Mouse (Mus musculus) kidney, adult 2 months (tissue): ENCODE data around the gene Cnga4. TPM values are rescaled to one million over a fixed set of nuclear protein-coding genes. Genes with fewer than 3 reads are reported as not detected.
"Not testable (repeated sequence)": the region's sequence is repeated elsewhere in the genome, so short reads cannot be mapped to it uniquely, and the experiment has no call there.

Experiments
- DNase-seq: peaks from one replicate; pipeline ENCODE4 v3.0.0; 2021
- H3K27ac ChIP-seq: fragments of 200-500 bp; 2 replicates; pipeline ENCODE4 v1.5.1; 2012; ENCODE audit warnings: low read depth, low read length, control low read depth, inconsistent platforms; ENCODE audit not compliant: insufficient read depth
- H3K27me3 ChIP-seq: fragments of 200-500 bp; replicated peaks from 2 replicates; pipeline ENCODE4 v1.6.1; 2012; ENCODE audit warnings: mild to moderate bottlenecking, moderate library complexity, low read length, inconsistent platforms; ENCODE audit not compliant: control insufficient read depth, insufficient read depth
- H3K36me3 ChIP-seq: fragments of 200-500 bp; 2 replicates; pipeline ENCODE4 v1.6.1; 2012; ENCODE audit warnings: mild to moderate bottlenecking, moderate library complexity, low read length, inconsistent platforms; ENCODE audit not compliant: control insufficient read depth, insufficient read depth
- H3K4me1 ChIP-seq: fragments of 200-500 bp; 2 replicates; pipeline ENCODE4 v1.6.1; 2011; ENCODE audit warnings: low read length; ENCODE audit not compliant: control insufficient read depth, insufficient read depth
- H3K4me3 ChIP-seq: fragments of 200-500 bp; 2 replicates; pipeline ENCODE4 v1.5.1; 2011; ENCODE audit warnings: mild to moderate bottlenecking, low read depth, low read length, control low read depth; ENCODE audit not compliant: insufficient read depth
- CTCF ChIP-seq: fragments of 200-500 bp; conservative IDR thresholded peaks from 2 replicates; pipeline ENCODE4 v1.5.1; 2011; ENCODE audit warnings: low read depth, mild to moderate bottlenecking, control low read depth, low read length, moderate library complexity, mixed read lengths; ENCODE audit not compliant: insufficient read depth, insufficient read length
- POLR2A ChIP-seq: fragments of 200-500 bp; IDR thresholded peaks from one replicate; pipeline ENCODE4 v1.6.1; 2011; ENCODE audit warnings: low read depth, low read length, control low read depth
- WGBS: fragments of 180-500 bp; shearing (Covaris S2); methylation state at CpG from one replicate; pipeline ENCODE4 v1.1.7; 2018; 5-methylcytosine and 5-hydroxymethylcytosine counted together
- polyA plus RNA-seq: library from polyadenylated mRNA; depleted of rRNA; stranded (reverse); fragments of >200 nt; gene quantifications from 2 replicates; pipeline ENCODE4 v1.2.3, GENCODE M21; 2012; rRNA removed

The Cnga4 gene
- polyA plus RNA-seq, 1 experiment = 0.16 TPM

- DNase-seq = no peak
- no peaks in the 10 kb centered on the region for H3K27me3 ChIP-seq
- no peak for TF ChIP-seq CTCF
- TF ChIP-seq POLR2A = no peak
- WGBS = 33% methylated on average over 1 of the region's 1 CpGs
- no peaks in the 10 kb centered on the region for H3K4me1 ChIP-seq
- H3K27ac ChIP-seq = no peak overlapping the region
- no peaks in the 10 kb centered on the region for H3K36me3 ChIP-seq
- H3K4me3 ChIP-seq = no peak overlapping the region
Observed at GRCm38 (mm10) chr7:105432058-105432457, 27.7 kb downstream of the Cnga4 start.

GRCm38 (mm10) chr7:105433859-105434258 lies 29.5 kb downstream of the Cnga4 start:
- Histone ChIP-seq H3K27ac (no peak overlapping the region), H3K27me3 (no peaks in the 10 kb centered on the region), H3K4me1 (no peaks in the 10 kb centered on the region), H3K4me3 (no peak overlapping the region), H3K36me3 (no peaks in the 10 kb centered on the region)
- TF ChIP-seq POLR2A (no peak), CTCF (no peak)
- 81% methylated on average over 17 of the region's 17 CpGs for WGBS
- DNase-seq = no peak

- no peak overlapping the region for H3K27ac ChIP-seq
- H3K36me3 ChIP-seq = no peaks in the 10 kb centered on the region
- WGBS = 88% methylated on average over 22 of the region's 22 CpGs
- no peak for DNase-seq
- H3K27me3 ChIP-seq = no peaks in the 10 kb centered on the region
- no peaks in the 10 kb centered on the region for H3K4me1 ChIP-seq
- TF ChIP-seq CTCF (no peak), POLR2A (no peak)
- H3K4me3 ChIP-seq = no peak overlapping the region
Observed at GRCm38 (mm10) chr7:105434798-105435197, 30.4 kb downstream of the Cnga4 start.

GRCm38 (mm10) chr7:105437979-105438772 lies 33.8 kb downstream of the Cnga4 start:
- H3K4me3 ChIP-seq = no peak overlapping the region
- no peaks in the 10 kb centered on the region for H3K36me3 ChIP-seq
- no peaks in the 10 kb centered on the region for H3K4me1 ChIP-seq
- no peak for DNase-seq
- no peak overlapping the region for H3K27ac ChIP-seq
- no peak for TF ChIP-seq CTCF
- TF ChIP-seq POLR2A = no peak
- WGBS = 65% methylated on average over 7 of the region's 7 CpGs
- no peaks in the 10 kb centered on the region for H3K27me3 ChIP-seq

- H3K4me3 ChIP-seq = no peak overlapping the region
- no peaks in the 10 kb centered on the region for H3K36me3 ChIP-seq
- no peak for TF ChIP-seq POLR2A
- no peak for TF ChIP-seq CTCF
- H3K27ac ChIP-seq = no peak overlapping the region
- no peaks in the 10 kb centered on the region for H3K27me3 ChIP-seq
- 48% methylated on average over 4 of the region's 4 CpGs for WGBS
- H3K4me1 ChIP-seq = no peaks in the 10 kb centered on the region
- DNase-seq = no peak
Observed at GRCm38 (mm10) chr7:105441426-105441825, 37.1 kb downstream of the Cnga4 start.

GRCm38 (mm10) chr7:105445076-105445475 lies 40.7 kb downstream of the Cnga4 start:
- no peak overlapping the region for H3K4me3 ChIP-seq
- 44% methylated on average over 3 of the region's 3 CpGs for WGBS
- H3K36me3 ChIP-seq = no peaks in the 10 kb centered on the region
- peak; percentile 14 for DNase-seq
- H3K27ac ChIP-seq = no peak overlapping the region
- H3K4me1 ChIP-seq = no peaks in the 10 kb centered on the region
- no peaks in the 10 kb centered on the region for H3K27me3 ChIP-seq
- TF ChIP-seq POLR2A (no peak), CTCF (no peak)

GRCm38 (mm10) chr7:105453345-105453744 lies 49.0 kb downstream of the Cnga4 start:
- not testable (repeated sequence) for H3K27me3 ChIP-seq, H3K4me3 ChIP-seq, H3K4me1 ChIP-seq, DNase-seq, H3K36me3 ChIP-seq, H3K27ac ChIP-seq
- 84% methylated on average over 4 of the region's 4 CpGs for WGBS

Other genes starting within 250 kb of the Cnga4 start
- not detected in 2 replicates for gene Olfr684, start 240.9 kb upstream of the Cnga4 start, polyA plus RNA-seq
- not detected in 2 replicates for gene Olfr685, start 218.6 kb upstream of the Cnga4 start, polyA plus RNA-seq
- gene Olfr686, start 197.1 kb upstream of the Cnga4 start, polyA plus RNA-seq = not detected in 2 replicates
- not detected in 2 replicates for gene Olfr688, start 116.5 kb upstream of the Cnga4 start, polyA plus RNA-seq
- not detected in 2 replicates for gene Olfr689, start 93.4 kb upstream of the Cnga4 start, polyA plus RNA-seq
- gene Olfr690, start 70.5 kb upstream of the Cnga4 start, polyA plus RNA-seq = 0.16 TPM in 1 of 2 replicates, not detected in the other
- gene Olfr691, start 62.3 kb upstream of the Cnga4 start, polyA plus RNA-seq = not detected in 2 replicates
- not detected in 2 replicates for gene Olfr692, start 36.3 kb upstream of the Cnga4 start, polyA plus RNA-seq
- not detected in 2 replicates for gene Gm5901, start 29.5 kb upstream of the Cnga4 start, polyA plus RNA-seq
- gene Fam160a2, start 4.5 kb upstream of the Cnga4 start, polyA plus RNA-seq = 39.6 and 50.2 TPM in 2 replicates
- 0.14 and 0.22 TPM in 2 replicates for gene Cckbr, start 21.2 kb downstream of the Cnga4 start, polyA plus RNA-seq
- gene Cavin3, start 77.7 kb downstream of the Cnga4 start, polyA plus RNA-seq = 21.4 and 27.9 TPM in 2 replicates
- gene Smpd1, start 149.8 kb downstream of the Cnga4 start, polyA plus RNA-seq = 109 and 144 TPM in 2 replicates
- gene Apbb1, start 177.1 kb downstream of the Cnga4 start, polyA plus RNA-seq = 35.4 and 46.2 TPM in 2 replicates
- 0.34 and 0.61 TPM in 2 replicates for gene Hpx, start 195.6 kb downstream of the Cnga4 start, polyA plus RNA-seq
- 43.9 and 62.0 TPM in 2 replicates for gene Trim3, start 229.0 kb downstream of the Cnga4 start, polyA plus RNA-seq
- 108 and 115 TPM in 2 replicates for gene Timm10b, start 235.5 kb downstream of the Cnga4 start, polyA plus RNA-seq
- 65.6 and 67.0 TPM in 2 replicates for gene Arfip2, start 235.8 kb downstream of the Cnga4 start, polyA plus RNA-seq
- 216 and 222 TPM in 2 replicates for gene Gm45799, start 236.0 kb downstream of the Cnga4 start, polyA plus RNA-seq
- gene Dnhd1, start 246.3 kb downstream of the Cnga4 start, polyA plus RNA-seq = 2.3 and 2.8 TPM in 2 replicates